Mouse (Mus musculus) CD4-positive helper T cell, adult 2 months (primary cell): ENCODE results near the gene Upp2.

Experiments used
- DNase-seq: peaks from one replicate; pipeline ENCODE4 v3.0.0-alpha.2; 2012; ENCODE audit warnings: low read depth, missing footprints, low spot score

Upp2 gene

DNA sequence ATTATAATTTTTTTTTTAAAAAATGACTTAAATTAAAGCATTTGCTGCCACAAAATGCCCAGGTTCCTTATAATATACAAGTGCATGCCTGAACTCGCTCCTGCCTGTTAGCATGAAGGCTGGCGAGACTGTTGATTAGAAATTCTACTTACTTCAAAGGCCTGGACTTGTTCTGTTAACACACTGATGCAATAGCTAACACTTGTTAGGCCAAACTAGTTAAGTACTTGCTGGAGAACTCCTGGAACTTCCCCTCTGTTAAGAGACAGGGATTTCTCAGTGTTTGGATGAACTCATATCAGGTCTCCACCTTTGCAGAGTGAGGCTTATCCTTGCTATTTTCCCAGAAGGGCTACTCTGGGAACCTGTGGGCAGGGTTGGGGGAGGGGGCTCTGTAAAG, 105.4 kb downstream of the Upp2 start:
- no peak for DNase-seq

DNA sequence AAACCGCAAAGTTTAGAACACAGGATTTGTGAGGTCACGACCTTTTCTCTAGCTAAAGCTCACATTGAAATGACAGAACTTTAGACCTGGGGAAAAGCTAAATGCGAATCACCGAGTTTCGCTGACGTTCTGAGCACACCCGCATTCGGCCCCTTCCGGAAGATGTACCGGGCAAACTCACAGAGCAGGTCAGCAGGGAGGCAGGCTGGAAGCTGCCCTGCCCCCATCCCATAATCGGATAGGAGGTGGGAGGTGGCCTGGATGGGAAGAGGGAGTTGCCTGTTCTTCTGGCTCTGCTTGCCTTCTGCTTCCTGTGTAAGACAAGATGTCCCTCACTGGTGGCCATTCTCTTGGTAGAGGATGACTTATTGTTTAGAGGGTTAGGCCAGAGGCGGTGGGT, 112.9 kb downstream of the Upp2 start:
- no peak for DNase-seq

DNA sequence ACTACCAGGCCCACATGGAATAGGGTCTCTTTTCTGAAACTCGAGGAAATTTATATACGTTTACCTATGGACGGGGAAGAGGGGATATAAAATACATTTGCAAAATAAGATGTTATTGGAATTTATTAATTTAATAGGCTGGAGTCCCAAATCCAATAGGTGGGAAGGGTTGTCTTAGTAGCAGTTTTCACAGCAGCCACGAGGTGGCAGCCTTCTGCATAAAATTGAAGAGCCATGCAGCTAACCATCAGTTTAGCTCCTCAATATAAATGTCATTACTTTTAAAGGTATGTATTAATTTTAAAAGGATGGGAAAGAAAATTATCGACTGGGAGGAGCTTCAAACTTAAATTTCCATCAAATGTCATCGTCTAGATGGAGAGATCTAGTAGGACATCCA, 113.7 kb downstream of the Upp2 start:
- DNase-seq = peak; percentile 39

DNA sequence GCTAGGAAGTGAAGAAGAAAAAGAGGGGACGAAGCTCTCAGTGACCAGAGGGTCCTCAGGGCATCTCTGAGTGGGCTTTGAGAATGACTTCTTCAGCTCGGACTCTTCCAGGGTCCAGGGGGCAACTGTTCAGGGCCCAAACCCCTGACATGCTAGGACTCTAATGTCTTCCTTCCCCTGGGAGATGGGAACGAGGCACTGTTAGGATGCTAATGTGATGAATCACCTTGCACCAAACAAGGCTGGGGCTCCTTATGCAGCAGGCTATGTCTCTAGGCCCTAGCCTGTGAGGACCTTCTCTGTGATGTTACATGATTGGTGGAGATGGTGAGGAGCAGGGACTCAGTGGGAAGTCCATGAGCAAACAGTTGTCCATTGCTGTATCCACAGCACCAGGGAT, 114.3 kb downstream of the Upp2 start:
- DNase-seq = no peak

DNA sequence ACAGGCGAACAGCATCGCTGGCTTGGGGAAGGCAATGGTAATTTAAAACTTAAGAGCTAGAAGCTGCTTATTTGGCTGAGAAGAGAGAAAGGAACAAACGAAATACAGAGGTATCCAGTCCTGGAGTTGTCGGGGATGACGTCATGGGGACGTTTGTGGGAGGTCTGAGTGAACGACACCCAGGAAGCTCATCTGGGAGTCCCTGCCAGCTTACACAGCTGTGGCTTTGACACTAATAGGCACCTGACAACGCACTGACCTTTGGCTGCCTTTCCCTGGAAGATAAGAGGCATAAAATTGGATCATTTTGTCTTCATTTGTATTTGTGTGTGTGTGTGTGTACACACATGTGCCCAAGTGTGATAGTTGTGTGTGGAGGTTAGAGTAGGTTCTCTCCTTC, 130.4 kb downstream of the Upp2 start:
- DNase-seq = no peak

DNA sequence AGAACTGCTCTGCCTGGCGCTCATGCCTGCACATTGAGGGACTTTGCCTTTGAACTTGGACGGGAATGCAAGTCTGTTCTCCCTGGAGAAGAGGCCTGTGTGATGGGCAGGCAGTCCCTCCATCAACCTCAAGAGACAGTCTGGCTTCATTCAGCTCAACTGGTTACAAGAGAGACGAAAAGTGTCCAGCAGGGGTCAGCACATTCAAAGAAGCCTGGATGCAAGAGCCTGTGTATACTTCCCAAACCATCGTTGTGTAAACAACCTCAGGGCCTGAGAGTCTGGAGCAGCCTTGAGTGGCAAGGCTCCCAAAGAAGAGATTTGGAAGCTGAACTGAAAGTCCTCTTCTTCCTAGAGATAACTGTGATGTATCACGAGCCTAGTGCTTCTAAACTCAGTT, 132.8 kb downstream of the Upp2 start:
- DNase-seq = peak; percentile 24

DNA sequence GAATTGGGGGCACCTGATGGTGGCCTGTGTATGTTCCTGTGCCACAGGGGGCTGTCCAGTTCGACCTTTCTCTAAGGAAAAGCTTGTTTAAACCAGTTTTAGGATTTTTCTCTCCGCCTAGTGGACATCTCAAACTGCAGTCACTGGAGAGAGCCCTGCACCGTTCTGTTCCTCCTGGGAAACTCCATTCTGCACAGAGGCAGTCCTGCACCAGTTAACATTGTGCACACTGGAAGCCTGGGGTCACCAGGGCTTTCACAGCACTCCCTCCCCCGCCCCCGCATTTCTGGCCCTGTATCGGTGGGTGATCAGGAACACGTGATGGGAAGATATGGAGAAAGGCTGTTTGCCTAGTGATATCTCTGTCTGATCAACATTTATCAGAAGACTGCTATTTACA, 133.3 kb downstream of the Upp2 start:
- DNase-seq = no peak

DNA sequence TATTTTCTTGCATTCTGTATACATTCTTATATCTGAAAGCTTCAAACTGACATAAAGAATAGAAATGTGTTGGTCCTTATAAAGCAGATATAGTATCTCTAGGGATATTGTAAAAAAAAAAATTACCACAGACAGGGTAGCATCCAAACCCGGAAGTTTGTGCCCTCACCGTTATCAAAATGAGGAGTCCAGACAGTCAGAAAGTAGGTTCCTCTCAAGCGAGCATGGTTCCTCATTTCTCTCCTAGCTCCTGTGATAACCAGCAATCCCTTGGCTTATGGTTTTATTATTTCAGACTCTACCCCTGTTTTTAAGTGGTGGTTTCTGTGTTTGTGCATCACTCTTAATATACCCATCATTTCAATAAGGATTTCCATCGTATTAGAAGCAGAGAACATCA, 134.5 kb downstream of the Upp2 start:
- DNase-seq = no peak

DNA sequence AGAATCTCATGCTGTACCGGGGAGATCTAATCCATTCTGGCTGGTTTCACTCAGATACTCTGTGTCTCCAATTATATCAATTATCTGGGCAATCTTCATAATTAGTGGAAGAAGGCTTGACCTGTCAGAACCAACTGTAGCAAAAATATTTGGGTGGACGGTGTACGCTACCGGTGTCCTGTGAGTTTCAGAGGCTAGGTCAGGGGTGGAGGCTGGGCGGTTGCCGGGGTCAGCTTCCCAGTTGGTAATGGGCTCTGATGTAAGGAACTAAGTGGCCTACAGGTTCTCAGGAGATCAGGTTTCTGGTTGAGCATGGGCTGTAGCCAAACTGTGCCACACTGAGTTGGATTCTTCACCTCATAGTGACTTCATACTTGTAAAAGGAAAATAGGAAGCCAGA, 136.1 kb downstream of the Upp2 start:
- DNase-seq = no peak

DNA sequence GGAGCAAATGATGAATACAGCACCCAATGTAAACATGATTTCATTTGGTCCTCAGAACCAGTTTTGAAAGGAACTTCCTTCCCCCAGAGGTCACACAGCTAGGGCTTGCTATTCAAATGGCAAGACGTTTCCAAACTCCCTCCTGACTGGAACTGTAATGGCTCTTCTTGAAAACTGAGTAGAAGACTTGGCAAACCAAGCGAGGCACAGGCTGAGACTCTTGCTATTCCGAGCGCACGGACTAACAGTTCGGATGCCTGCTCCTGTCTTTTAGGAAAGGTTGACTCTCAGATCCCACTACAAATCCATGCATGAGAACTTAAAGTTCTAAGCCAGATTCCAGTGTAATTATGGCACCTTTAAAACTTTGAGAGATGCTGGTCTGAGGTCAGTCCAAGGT, 136.5 kb downstream of the Upp2 start:
- DNase-seq = no peak

DNA sequence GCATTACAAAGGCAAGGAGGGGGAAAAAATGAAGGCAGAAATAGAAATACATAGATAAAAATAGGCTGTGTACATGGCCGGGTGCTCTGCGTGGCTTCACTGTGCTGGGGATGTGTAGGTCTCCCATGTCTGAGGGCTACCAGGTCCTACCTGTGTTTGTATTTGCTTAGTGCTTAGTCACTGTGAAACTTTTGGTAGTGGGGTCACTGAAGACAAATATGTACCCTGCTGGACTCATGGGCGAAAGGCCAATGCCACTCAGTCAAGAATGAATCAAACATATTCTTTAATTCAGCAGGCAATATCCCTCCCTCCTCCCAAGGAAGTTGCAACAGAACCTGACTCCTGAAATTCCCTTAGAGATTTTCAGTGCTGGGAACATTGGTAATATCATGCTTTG, 137.5 kb downstream of the Upp2 start:
- no peak for DNase-seq

DNA sequence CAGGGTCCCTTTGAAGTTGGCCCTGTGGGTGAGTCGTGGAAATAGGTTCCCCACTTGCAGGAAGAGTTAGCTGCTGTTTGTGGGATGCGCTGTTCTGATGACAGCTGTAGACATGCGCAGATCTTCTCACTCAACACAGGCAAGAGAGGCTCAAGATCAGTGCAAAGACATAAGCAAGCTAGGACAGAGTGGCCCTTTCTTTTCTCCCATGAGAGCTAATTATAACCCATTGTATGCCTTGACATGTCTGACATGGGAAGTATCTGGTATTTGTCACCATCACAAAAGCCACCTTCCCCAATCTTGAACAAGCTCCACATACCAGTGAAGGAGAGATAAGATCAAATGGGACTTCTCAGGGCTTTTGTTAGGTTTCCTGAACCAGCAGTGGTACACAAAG, 140.6 kb downstream of the Upp2 start:
- no peak for DNase-seq

DNA sequence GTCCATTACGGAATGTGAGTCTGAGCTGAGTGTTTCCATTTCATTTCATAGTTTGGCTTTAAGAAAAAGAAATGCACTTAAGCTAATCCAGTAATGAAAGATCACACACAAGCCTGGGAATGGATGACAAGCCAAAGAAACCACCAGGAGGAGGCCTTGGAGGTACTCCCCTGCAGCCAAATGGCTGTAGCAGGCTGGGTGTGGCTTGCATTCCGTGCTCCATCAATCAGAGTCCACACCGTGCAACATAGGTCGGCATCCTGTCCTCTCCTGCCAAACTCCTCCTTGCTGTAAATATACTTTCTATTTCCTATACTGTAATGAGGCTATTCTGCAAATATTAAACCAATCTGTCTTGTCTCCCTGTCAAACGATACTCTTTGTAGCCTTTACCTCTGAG, 143.1 kb downstream of the Upp2 start:
- no peak for DNase-seq

DNA sequence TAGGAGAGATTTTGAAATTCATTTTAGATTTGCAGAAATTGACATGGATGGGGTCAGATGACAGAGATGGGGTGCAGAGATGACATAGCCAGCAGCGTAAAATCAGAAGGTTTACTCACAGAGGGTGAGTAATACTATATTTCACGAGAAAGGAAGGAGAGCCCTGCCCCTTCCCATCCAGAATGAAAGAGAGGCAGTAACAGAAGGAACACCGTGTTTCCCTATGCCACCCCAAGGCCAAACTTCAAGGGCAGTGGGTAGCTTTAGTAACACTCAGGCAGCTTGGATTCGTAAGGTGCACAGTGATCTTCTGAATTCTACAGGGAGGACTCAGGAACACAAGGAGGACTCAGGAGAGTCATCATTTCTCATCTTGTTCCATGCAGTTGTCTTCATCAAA, 144.0 kb downstream of the Upp2 start:
- DNase-seq = no peak

DNA sequence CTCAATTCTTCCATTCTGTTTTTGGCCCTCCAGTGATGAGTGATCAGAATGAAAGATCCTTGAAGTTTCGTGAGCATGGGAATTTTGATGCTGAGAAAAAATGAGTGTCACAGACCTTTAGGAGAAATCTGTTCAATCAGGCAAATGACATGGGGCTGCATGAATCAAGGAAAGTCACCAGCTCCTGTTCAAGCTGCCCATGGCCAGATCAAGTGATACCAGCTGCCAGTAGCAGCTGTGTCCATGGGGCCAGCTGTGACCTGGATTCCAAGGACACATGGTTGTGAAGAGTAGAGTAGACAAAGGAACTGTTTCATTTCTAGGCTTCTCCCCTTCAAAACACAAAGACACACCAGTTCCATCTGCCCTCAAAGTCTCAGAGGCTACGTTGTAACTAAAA, 144.4 kb downstream of the Upp2 start:
- no peak for DNase-seq

DNA sequence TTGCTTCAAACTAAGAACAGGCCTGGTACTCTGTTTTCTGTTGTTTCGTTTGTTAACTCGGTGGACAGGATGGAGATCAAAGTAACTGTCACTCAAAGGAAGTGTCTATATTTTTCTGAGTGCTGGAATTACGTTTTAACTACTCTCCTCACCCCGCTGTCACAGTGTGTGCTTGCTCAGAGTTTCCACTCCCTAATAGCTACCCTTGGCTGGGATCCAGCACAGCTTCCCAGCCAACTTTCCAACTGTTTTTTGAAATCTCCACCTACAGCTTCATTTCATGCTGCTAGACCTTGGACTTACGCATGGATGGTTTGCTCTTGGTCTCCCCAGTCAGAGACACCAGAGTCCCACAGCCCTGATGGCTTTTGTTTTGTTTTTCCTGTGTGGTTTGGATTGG, 144.8 kb downstream of the Upp2 start:
- no peak for DNase-seq

DNA sequence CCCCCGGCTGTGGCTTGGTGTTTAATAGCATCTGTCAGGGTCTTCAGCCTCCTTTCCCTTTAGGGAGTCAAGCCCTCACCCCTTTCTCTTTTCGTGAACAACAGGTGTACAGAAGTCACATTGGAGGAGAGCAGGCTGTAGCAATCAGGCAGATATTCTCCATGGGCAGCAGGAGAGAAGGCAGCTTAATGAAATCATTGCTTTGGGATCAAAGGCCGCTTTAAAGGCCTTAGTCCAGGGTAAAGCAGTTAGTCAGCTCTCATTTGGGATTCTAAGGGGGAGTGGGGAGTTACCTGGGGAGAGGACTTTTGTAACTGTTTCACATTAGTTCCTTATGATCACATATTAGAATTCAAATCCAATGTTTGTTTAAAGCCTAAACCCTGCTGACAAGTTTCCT, 150.8 kb downstream of the Upp2 start:
- no peak for DNase-seq

DNA sequence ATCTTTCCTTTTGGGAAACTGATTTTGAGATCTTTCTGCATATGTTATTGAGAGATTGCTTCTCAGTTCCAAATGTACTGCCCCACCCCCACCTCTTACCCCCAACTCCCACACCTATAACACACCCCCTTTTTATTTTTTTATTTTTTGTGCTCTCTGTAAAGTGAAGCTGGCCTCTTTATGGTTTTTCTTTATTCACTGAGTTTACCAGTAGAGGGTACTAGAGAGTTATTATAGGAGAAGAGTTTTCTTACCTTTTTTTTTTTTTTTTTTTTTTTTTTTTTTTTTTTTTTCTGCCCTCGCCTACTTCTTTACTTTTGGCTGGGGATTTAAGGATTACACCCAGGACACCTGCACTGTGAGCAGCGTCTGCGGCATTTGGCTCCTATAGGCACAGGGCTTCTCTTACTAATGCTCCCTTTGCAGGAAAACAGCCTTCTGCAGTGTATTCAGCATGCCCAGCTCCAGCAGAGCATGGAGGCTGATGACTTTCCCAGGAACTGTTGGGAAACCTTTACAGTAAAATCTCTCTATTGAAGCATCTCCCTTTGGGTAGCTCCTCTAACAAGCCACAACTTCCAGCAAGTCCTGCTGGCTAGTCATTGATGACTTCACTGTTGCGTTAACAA, 170.2 kb downstream of the Upp2 start:
- DNase-seq = peak; percentile 13

DNA sequence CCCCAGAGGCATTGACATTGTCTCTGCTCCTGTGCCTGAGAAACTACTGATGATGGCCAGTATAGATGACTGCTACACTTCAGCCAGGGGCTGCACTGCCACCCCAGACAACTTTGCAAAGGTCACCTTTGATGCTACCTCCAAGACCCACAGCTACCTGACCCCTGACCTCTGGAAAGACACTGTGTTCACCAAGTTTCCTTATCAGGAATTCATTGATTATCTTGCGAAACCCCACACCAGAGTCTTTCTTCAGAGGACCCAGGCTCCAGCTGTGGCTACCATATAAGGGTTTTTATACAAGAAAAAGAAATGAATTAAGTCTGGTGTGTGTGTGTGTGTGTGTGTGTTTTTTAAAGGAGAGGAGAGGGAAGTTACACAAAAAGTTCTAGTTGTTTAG, 174.1 kb downstream of the Upp2 start:
- no peak for DNase-seq

DNA sequence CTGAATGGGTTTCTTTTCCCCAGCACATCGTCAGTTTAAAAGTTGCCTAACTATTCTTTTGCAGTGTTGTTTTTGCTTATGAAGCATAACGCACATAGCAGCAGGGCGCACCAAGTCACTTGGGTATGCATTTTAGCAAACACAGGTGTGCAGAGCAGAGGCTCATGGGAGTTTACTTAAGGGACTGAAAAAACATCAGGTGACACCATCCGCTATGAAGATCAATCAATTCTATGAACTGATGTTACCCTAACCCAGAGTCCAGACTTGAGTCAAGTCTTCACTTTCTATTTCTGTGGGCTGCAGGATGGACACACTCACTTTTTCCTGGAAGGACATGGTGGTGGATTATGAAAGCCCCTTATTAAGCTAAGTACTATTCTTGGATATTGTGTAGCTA, 174.9 kb downstream of the Upp2 start:
- no peak for DNase-seq

DNA sequence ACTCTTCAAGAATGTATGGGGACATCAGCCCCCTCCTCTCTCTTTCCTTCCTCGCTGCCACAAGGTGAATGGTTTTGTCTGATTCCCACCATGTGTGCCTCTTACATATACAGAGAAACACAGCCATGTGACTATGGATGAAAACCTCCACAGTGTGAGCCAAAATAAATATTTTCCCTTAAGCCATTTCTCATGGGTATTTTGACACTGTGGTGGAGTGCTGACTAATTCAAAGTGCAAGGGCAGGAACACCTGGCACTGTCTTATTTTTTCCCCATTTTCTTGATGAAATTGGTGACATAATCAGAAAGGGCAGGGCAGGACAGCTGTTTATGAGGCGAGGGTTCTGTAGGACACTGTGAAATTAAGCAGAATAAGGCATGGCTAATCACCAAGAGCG, 176.3 kb downstream of the Upp2 start:
- DNase-seq = no peak

DNA sequence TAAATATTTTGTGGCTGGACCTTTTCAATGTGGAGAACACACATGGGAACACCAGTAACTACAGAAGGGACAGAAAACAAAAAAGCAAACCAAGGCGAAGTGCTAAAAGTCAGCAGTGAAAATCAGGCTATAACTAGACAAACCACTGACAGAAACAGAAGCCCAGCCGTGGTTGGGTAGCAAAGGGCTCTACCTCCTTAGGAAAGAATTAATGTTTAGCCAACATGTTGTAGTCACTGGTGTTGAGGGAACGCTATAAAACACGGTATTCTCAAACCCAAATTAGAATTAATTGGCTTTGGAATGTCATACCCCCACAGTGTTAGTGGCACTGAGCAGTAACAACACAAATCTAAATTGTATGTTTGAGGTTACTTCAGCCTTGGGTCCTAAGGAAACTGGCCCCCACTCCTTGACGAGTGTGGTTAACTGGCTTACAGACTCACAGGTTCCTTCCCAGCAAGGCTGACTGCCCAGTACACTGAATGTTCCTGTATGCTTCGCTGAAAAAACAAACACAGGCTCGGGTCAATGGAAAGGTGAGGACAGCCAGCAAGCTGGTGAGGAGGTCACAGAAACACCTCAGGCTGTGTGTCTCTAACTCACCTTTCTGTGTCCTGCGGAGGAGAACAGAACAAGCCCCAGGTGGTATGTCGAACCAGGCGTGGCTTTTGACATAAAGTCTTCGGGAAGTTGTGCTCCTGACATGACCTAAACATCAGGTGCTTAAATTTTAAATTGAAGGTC, 180.6 kb downstream of the Upp2 start:
- DNase-seq = no peak

DNA sequence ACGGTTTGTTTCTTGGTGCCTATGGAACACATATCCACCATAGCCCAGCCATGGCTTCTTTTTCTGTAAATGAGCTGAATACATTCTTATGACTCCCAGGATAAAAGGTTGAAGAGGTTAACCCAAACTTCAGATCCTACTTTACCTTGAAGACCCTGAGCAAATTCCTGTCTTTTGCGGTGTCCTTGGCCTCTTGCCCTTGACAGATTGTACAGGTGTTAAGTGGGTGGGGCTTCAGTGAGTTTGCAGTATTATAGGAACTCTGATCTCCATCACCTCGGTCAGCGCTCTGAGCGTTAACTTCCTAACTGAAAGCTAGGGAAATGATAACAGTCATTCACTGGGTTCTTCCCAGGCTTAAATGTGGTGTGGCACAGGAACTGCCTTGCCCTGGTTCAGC, 181.2 kb downstream of the Upp2 start:
- DNase-seq = no peak

DNA sequence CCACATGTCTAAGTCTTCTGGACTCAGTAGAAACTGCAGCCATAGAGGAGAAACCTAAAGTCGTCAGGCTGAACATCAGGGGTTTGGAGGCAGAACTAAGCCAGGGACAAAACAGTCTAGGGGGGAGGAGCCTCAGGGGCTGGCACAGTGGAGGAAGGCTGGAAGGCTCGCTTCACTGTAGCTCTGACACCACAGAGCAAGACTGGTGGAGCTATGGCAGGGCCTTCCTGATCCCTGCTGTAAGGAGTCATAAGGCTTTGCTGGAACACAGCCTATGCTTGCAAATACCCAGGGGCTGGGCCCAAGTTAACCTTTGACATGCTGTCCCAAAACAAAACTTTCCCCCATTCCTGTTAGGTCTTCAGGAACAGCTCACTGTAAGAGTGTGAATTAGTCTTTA, 185.8 kb downstream of the Upp2 start:
- DNase-seq = no peak
